Mouse (Mus musculus): ENCODE measurements around the gene F3.

- no peak for TF ChIP-seq CTCF (IDR thresholded peaks at IDR 0.05; ENCODE audit: low read depth, low read length)
- TF ChIP-seq POLR2A (IDR thresholded peaks at IDR 0.05; ENCODE audit: borderline replicate concordance, low read depth, low read length): no peak
These were observed 59.7 kb downstream of the F3 start for GRCm38 (mm10) chr3:121783020-121783419.

Measured in bone marrow macrophage, adult 2 months (primary cell).